Mouse (Mus musculus) E14TG2a.4 (cell line): ENCODE measurements at regions not wholly inside any gene's neighbourhood (a gene's known extent, or its start where the extent isn't known, plus 50 kb on each side); places are given as distances from the start of the nearest gene placed in this dataset.

Experiments
- H3K27me3 ChIP-seq: 2 replicates; pipeline ENCODE4 v1.6.1; 2014; ENCODE audit warnings: low read length, control low read depth; ENCODE audit not compliant: insufficient read depth
- H3K36me3 ChIP-seq: 2 replicates; pipeline ENCODE4 v1.6.1; 2014; ENCODE audit warnings: low read length, control low read depth; ENCODE audit not compliant: insufficient read depth
- H3K4me1 ChIP-seq: replicated peaks from 2 replicates; pipeline ENCODE4 v1.6.1; 2014; ENCODE audit warnings: low read depth, low read length, control low read depth
- H3K4me3 ChIP-seq: replicated peaks from 2 replicates; pipeline ENCODE4 v1.5.1; 2014; ENCODE audit warnings: mild to moderate bottlenecking, low read length
- H3K9me3 ChIP-seq: 2 replicates; pipeline ENCODE4 v1.6.1; 2014; ENCODE audit warnings: low read length, control low read depth
- CTCF ChIP-seq: conservative IDR thresholded peaks from 2 replicates; pipeline ENCODE4 v1.5.1; 2014; ENCODE audit warnings: low read length
- NANOG ChIP-seq: IDR thresholded peaks from 2 replicates; pipeline ENCODE4 v1.6.1; 2014; ENCODE audit warnings: borderline replicate concordance, low read length, mixed read lengths
- POU5F1 ChIP-seq: IDR thresholded peaks from 2 replicates; pipeline ENCODE4 v1.6.1; 2014; ENCODE audit warnings: low read length, borderline replicate concordance

- TF ChIP-seq NANOG (no peak), CTCF (no peak), POU5F1 (no peak)
- no peaks in the 10 kb centered on the region for H3K27me3 ChIP-seq
Observed at GRCm38 (mm10) chr5:16469221-16469620, 84.1 kb upstream of the Hgf start.

GRCm38 (mm10) chr5:16469644-16470275 lies 83.5 kb upstream of the Hgf start:
- Histone ChIP-seq H3K4me1 (no peaks in the 10 kb centered on the region), H3K9me3 (no peaks in the 10 kb centered on the region; the same call in 1 of the 2 replicates), H3K27me3 (no peaks in the 10 kb centered on the region), H3K4me3 (no peak overlapping the region), H3K36me3 (no peaks in the 10 kb centered on the region)
- TF ChIP-seq CTCF (no peak), NANOG (no peak), POU5F1 (no peak)

More at GRCm38 (mm10) chr5:16469221-16469620, 84.1 kb upstream of the Hgf start:
- no peaks in the 10 kb centered on the region for H3K4me1 ChIP-seq
- no peaks in the 10 kb centered on the region for H3K36me3 ChIP-seq
- no peak overlapping the region for H3K4me3 ChIP-seq
- no peaks in the 10 kb centered on the region; the same call in 1 of the 2 replicates for H3K9me3 ChIP-seq

- no peaks in the 10 kb centered on the region for H3K27me3 ChIP-seq
- no peaks in the 10 kb centered on the region; the same call in 1 of the 2 replicates for H3K9me3 ChIP-seq
- no peaks in the 10 kb centered on the region for H3K4me1 ChIP-seq
- TF ChIP-seq CTCF, result no peak
- TF ChIP-seq POU5F1, result no peak
- no peak for TF ChIP-seq NANOG
- no peaks in the 10 kb centered on the region for H3K36me3 ChIP-seq
- no peak overlapping the region for H3K4me3 ChIP-seq
Observed at GRCm38 (mm10) chr5:16470366-16470982, 82.8 kb upstream of the Hgf start.

- Histone ChIP-seq H3K4me1 (no peaks in the 10 kb centered on the region), H3K9me3 (no peaks in the 10 kb centered on the region), H3K36me3 (no peaks in the 10 kb centered on the region), H3K4me3 (no peak overlapping the region), H3K27me3 (no peaks in the 10 kb centered on the region)
- TF ChIP-seq CTCF (no peak), POU5F1 (no peak), NANOG (no peak)
Observed at GRCm38 (mm10) chr5:16487969-16488368, 65.3 kb upstream of the Hgf start.

- Histone ChIP-seq H3K27me3 (no peaks in the 10 kb centered on the region), H3K36me3 (no peaks in the 10 kb centered on the region), H3K9me3 (no peaks in the 10 kb centered on the region), H3K4me3 (no peak overlapping the region), H3K4me1 (no peaks in the 10 kb centered on the region)
- TF ChIP-seq POU5F1 (no peak), CTCF (no peak), NANOG (no peak)
Observed at GRCm38 (mm10) chr5:16489803-16490202, 63.5 kb upstream of the Hgf start.

GRCm38 (mm10) chr5:16499891-16500290 lies 53.4 kb upstream of the Hgf start:
- H3K27me3 ChIP-seq, result no peaks in the 10 kb centered on the region
- TF ChIP-seq CTCF (no peak), POU5F1 (no peak), NANOG (no peak)
- H3K36me3 ChIP-seq, result no peaks in the 10 kb centered on the region
- no peak overlapping the region for H3K4me3 ChIP-seq
- H3K9me3 ChIP-seq, result no peaks in the 10 kb centered on the region
- no peaks in the 10 kb centered on the region for H3K4me1 ChIP-seq
